ENCODE assay signal across 9 mouse cellular contexts in the genomic region with DNA sequence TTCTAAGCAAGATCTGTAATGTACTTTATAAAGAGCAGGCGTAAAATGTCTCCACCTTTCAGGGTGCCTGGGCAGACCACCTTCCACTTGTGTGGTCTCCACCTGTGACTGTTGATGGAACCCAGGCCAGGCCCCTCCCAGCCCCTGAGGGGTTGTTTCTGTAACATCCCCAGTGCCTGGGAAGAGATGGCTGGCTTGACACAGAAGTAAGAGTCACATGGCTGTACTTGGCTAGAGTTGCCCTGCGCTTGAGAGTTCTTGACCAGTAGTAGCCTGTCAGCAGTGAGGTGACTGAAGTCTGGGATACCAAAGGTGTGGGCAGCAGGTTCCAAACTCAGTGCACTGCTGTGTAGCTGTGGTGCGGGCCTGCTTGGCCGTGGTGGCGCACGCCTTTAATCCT. TPM values are rescaled to one million over a fixed set of nuclear protein-coding genes. Genes with fewer than 3 reads are reported as not detected.
DNase-seq lines count a peak whose midpoint lies in the region; ATAC-seq and TF ChIP-seq lines count a peak whose summit lies in the region.
"Had no signal": no experiment of that assay in that cellular context is flagged by ENCODE, and none has a peak within 500 bp of the region (broad histone marks: within the 10 kb centered on the region; RNA-seq: fewer than 3 reads in every experiment).

No protein-coding gene starts in this region.

- H3K27ac ChIP-seq in neural tube, embryonic 11.5 days (ENCODE audit: low read depth, low read length) = peak overlapping the region; percentile 75; the same call in 1 of the 2 replicates
- peak overlapping the region; percentile 84 for H3K27ac ChIP-seq in forebrain, postnatal 0 days (ENCODE audit: low read depth, low read length)
- H3K27ac ChIP-seq in limb, embryonic 13.5 days = peak overlapping the region; percentile 70; the same call in 1 of the 2 replicates

- H3K4me1 ChIP-seq in neural tube, embryonic 11.5 days (ENCODE audit: control insufficient read depth, insufficient read depth, low read length) = peaks cover 28% of the 10 kb centered on the region
- peaks cover 9% of the 10 kb centered on the region for H3K4me1 ChIP-seq in forebrain, postnatal 0 days (ENCODE audit: insufficient read depth)
- peaks cover 68% of the 10 kb centered on the region for H3K4me1 ChIP-seq in limb, embryonic 13.5 days

- H3K4me2 ChIP-seq in neural tube, embryonic 11.5 days (ENCODE audit: low read depth) = no peak overlapping the region
- H3K4me2 ChIP-seq in forebrain, postnatal 0 days (ENCODE audit: low read depth) = no peak overlapping the region
- H3K4me2 ChIP-seq in limb, embryonic 13.5 days (replicated peaks) = 0 out of 2 replicates have a peak overlapping the region, but pooled peaks have one; percentile 38

- TF ChIP-seq CTCF in forebrain, postnatal 0 days (IDR thresholded peaks at IDR 0.05; ENCODE audit: low read depth) = no peak

- 95% methylated on average over 6 of the region's 6 CpGs for WGBS in neural tube, embryonic 11.5 days
- WGBS in forebrain, postnatal 0 days = 90% methylated on average over 6 of the region's 6 CpGs
- 84% methylated on average over 6 of the region's 6 CpGs for WGBS in limb, embryonic 13.5 days

- no peaks in the 10 kb centered on the region for H3K36me3 ChIP-seq in neural tube, embryonic 11.5 days (ENCODE audit: control insufficient read depth, insufficient read depth, low read length)
- H3K36me3 ChIP-seq in forebrain, postnatal 0 days (ENCODE audit: insufficient read depth) = no peaks in the 10 kb centered on the region
- peaks cover 6% of the 10 kb centered on the region; the same call in 1 of the 2 replicates for H3K36me3 ChIP-seq in limb, embryonic 13.5 days

- DNase-seq in neural tube, embryonic 11.5 days (ENCODE audit: low spot score) = no peak
- DNase-seq in neural tube, embryonic 10.5 days (ENCODE audit: extremely low spot score, low spot score) = no peak
- no peak for DNase-seq in forebrain, postnatal 0 days
- no peak for DNase-seq in ovary, postnatal 36 days (ENCODE audit: low spot score)
- no peak for DNase-seq in left cerebral cortex, postnatal 25 days (ENCODE audit: low spot score in 2 of 2)
- DNase-seq: adrenal gland, postnatal 25 days had no signal

- H3K9ac ChIP-seq in neural tube, embryonic 11.5 days (ENCODE audit: low read length) = peak overlapping the region; percentile 2; the same call in 1 of the 2 replicates
- H3K9ac ChIP-seq in forebrain, postnatal 0 days = no peak overlapping the region
- peak overlapping the region; percentile 55 for H3K9ac ChIP-seq in limb, embryonic 13.5 days

- H3K4me3 ChIP-seq in neural tube, embryonic 11.5 days (ENCODE audit: low read depth, low read length) = no peak overlapping the region
- H3K4me3 ChIP-seq in forebrain, postnatal 0 days (ENCODE audit: low read depth, low read length) = no peak overlapping the region
- no peak overlapping the region for H3K4me3 ChIP-seq in limb, embryonic 13.5 days
- H3K4me3 ChIP-seq: erythroblast, embryonic 14.5 days had no signal

- 0 out of 2 replicates have a peak, but pooled peaks have one; percentile 13 for ATAC-seq in neural tube, embryonic 11.5 days (ENCODE audit: insufficient read depth, low FRiP score, low TSS enrichment)
- ATAC-seq in forebrain, postnatal 0 days = no peak
- no peak for ATAC-seq in limb, embryonic 13.5 days (ENCODE audit: low FRiP score, low read depth)
- ATAC-seq in megakaryocyte, adult 5-6 weeks (ENCODE audit: poor library complexity, severe bottlenecking) = no peak

- no peaks in the 10 kb centered on the region for H3K27me3 ChIP-seq in neural tube, embryonic 11.5 days (ENCODE audit: control insufficient read depth, insufficient read depth, low read length)
- H3K27me3 ChIP-seq in forebrain, postnatal 0 days (ENCODE audit: insufficient read depth, low read length) = no peaks in the 10 kb centered on the region
- H3K27me3 ChIP-seq in limb, embryonic 13.5 days = no peaks in the 10 kb centered on the region

- intact Hi-C loops in left cerebral cortex, postnatal 25 days (cut with DNase I) = no loop called here

- H3K9me3 ChIP-seq in neural tube, embryonic 11.5 days (ENCODE audit: control insufficient read depth, low read length) = no peaks in the 10 kb centered on the region
- no peaks in the 10 kb centered on the region for H3K9me3 ChIP-seq in forebrain, postnatal 0 days (ENCODE audit: low read length)
- no peaks in the 10 kb centered on the region for H3K9me3 ChIP-seq in limb, embryonic 13.5 days

RNA-seq across cellular contexts. Expression of gene Prrc2b, which starts 24.6 kb away (rescaled TPM):
- 73.9 and 81.1 TPM in 2 replicates for polyA plus RNA-seq in neural tube, embryonic 11.5 days (2014; fragmentation: Nextera tagmentation; extraction: Ambion mirVana)
- total RNA-seq in forebrain, postnatal 0 days (2014; rRNA removed) = 92.1 and 131 TPM in 2 replicates
- polyA plus RNA-seq in forebrain, postnatal 0 days (2015; fragmentation: Nextera tagmentation; extraction: Ambion mirVana) = 40.7 and 60.4 TPM in 2 replicates
- 49.0 and 52.7 TPM in 2 replicates for polyA plus RNA-seq in limb, embryonic 13.5 days (2015; fragmentation: Nextera tagmentation; extraction: Ambion mirVana)
- total RNA-seq in left cerebral cortex, postnatal 25 days (2021) = 100 to 1,000 TPM; 240 TPM
- total RNA-seq in megakaryocyte, adult 5-6 weeks (2015) = 26.9 and 27.2 TPM in 2 replicates
- total RNA-seq in megakaryocyte, adult 5-6 weeks (2017) = 11.5 and 13.9 TPM in 2 replicates
